Mouse (Mus musculus): ENCODE data around the gene Lce1j. TPM values are rescaled to one million over a fixed set of nuclear protein-coding genes. Genes with fewer than 3 reads are reported as not detected.

The Lce1j gene
- polyA plus RNA-seq (2012; rRNA removed), result not detected in 2 replicates

DNA sequence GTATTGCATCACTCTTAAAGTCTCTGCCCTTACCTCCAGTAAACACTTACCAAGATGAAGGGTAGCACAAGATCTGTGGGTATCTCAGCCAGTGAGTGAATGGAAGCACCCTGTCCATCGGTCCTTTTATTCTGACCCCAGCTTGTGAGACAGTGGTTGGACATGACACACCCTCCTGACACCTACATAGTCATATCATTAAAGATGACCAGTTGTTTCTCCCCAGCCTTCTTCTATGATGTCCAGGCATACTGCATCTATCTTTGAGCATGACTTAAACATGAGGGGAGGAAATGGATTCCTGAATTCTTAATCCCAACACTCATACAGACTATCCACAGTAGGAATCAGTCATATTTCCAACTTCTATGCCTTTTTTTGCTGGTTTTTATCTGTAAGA is at the start of gene Lce1j:
Gene Lce1j, minus strand, starts transcription at position 101 of the 400 bp plus-strand sequence.

GRCm38 (mm10) chr3:92827108-92827507 is 36.8 kb upstream of the Lce1j start, which contains the start of gene Kprp:
Kprp (minus strand) TSS chr3:92827247.

DNA sequence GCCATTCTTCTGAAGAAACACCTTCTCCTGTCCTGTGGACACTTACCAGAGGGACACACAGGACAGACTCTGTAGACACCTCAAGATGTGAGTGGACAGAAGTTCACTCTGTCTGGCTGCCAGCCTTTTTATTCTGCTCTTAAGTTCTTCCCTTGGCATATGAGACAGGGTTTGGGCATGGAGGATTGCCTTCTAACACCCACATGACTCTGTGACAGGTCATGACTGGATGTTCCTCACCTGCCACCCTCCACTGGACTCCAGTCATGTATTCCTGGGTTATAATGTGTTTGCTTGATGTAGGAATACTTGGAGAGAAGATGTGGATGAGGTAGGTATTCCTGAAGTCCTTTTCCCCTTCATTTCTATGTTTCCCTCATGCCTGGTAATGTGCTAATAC is 17.5 kb upstream of the Lce1j start, which contains the start of gene Lce1k:
Gene Lce1k, minus strand, starts transcription at position 101 of the 400 bp plus-strand sequence.

DNA sequence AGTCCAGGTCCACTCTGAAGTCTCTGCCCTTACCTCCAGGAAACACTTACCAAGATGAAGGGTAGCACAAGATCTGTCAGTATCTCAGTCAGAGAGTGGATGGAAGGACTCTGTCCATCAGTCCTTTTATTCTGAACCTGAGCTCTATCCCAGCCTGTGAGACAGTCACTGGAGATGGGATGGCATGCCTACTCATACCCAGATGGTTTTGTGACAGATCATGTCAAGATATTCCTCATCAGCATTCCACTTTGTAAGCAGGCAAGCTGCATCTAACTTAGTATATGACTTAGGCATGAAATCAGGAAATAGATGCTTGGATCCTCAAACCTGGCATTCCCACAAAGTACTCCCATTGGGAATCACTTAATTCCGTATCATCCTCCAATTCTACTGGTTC is 11.5 kb downstream of the Lce1j start, which contains the start of gene Lce1i:
Gene Lce1i, minus strand, starts transcription at position 101 of the 400 bp plus-strand sequence.

DNA sequence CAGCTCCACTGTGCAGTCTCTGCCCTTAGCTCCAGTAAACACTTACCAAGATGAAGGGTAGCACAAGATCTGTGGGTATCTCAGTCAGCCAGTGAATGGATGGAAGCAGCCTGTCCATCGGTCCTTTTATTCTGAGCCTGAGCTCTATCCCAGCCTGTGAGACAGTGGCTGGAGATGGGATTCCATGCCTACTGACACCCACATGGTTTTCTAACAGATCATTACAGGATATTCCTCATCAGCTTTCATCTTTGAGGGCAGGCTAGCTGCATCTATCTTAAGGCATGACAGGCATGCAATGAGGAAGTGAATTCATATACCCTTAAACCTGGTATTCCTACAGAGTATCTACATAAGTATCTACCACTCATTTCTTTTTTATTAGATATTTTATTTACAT is 25.3 kb downstream of the Lce1j start, which contains the start of gene Lce1h:
Gene Lce1h, minus strand, starts transcription at position 101 of the 400 bp plus-strand sequence.

DNA sequence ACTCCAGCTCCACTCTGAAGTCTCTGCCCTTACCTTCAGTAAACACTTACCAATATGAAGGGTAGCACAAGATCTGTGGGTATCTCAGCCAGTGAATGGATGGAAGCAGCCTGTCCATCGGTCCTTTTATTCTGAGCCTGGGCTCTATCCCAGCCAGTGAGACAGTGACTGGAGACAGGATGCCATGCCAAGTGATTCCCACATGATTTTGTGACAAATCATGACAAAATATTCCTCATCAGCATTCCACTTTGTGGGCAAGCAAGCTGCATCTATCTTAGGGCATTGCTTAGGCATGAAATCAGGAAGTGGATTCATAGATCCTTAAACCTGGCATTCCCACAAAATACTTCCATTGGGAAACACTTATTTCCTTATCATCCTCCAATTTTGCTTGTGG is 38.1 kb downstream of the Lce1j start, which contains the start of gene Lce1g:
Gene Lce1g, minus strand, starts transcription at position 101 of the 400 bp plus-strand sequence.

GRCm38 (mm10) chr3:92738996-92739395 is 51.3 kb downstream of the Lce1j start, which contains the start of gene Gm38119:
Gm38119 (minus strand) TSS chr3:92739096.

Other genes with a start within 250 kb of the Lce1j start
- gene Ivl, start 216.8 kb downstream of the Lce1j start, polyA plus RNA-seq (2012; rRNA removed), result not detected in 2 replicates
- gene Smcp, start 201.5 kb downstream of the Lce1j start, polyA plus RNA-seq (2012; rRNA removed), result not detected in 2 replicates
- not detected in 2 replicates for gene 2210017I01Rik, start 183.0 kb downstream of the Lce1j start, polyA plus RNA-seq (2012; rRNA removed)
- not detected in 2 replicates for gene Lce6a, start 168.9 kb downstream of the Lce1j start, polyA plus RNA-seq (2012; rRNA removed)
- gene Lce1a1, start 142.2 kb downstream of the Lce1j start, polyA plus RNA-seq (2012; rRNA removed), result not detected in 2 replicates
- gene Lce1b, start 133.6 kb downstream of the Lce1j start, polyA plus RNA-seq (2012; rRNA removed), result not detected in 2 replicates
- gene Lce1a2, start 120.2 kb downstream of the Lce1j start, polyA plus RNA-seq (2012; rRNA removed), result not detected in 2 replicates
- gene Lce1c, start 111.3 kb downstream of the Lce1j start, polyA plus RNA-seq (2012; rRNA removed), result not detected in 2 replicates
- not detected in 2 replicates for gene Lce1d, start 103.3 kb downstream of the Lce1j start, polyA plus RNA-seq (2012; rRNA removed)
- not detected in 2 replicates for gene Lce1e, start 81.4 kb downstream of the Lce1j start, polyA plus RNA-seq (2012; rRNA removed)
- gene Lce1f, start 70.2 kb downstream of the Lce1j start, polyA plus RNA-seq (2012; rRNA removed), result not detected in 2 replicates
- not detected in 2 replicates for gene Gm38119, start 51.4 kb downstream of the Lce1j start, polyA plus RNA-seq (2012; rRNA removed)
- not detected in 2 replicates for gene Lce1g, start 38.2 kb downstream of the Lce1j start, polyA plus RNA-seq (2012; rRNA removed)
- not detected in 2 replicates for gene Lce1h, start 25.4 kb downstream of the Lce1j start, polyA plus RNA-seq (2012; rRNA removed)
- not detected in 2 replicates for gene Lce1i, start 11.6 kb downstream of the Lce1j start, polyA plus RNA-seq (2012; rRNA removed)
- gene Lce1k, start 17.4 kb upstream of the Lce1j start, polyA plus RNA-seq (2012; rRNA removed), result not detected in 2 replicates
- not detected in 2 replicates for gene Kprp, start 36.7 kb upstream of the Lce1j start, polyA plus RNA-seq (2012; rRNA removed)
- not detected in 2 replicates for gene Lce1l, start 60.8 kb upstream of the Lce1j start, polyA plus RNA-seq (2012; rRNA removed)
- not detected in 2 replicates for gene 2310050C09Rik, start 79.7 kb upstream of the Lce1j start, polyA plus RNA-seq (2012; rRNA removed)
- gene Lce3a, start 135.7 kb upstream of the Lce1j start, polyA plus RNA-seq (2012; rRNA removed), result not detected in 2 replicates
- not detected in 2 replicates for gene Lce3b, start 142.5 kb upstream of the Lce1j start, polyA plus RNA-seq (2012; rRNA removed)
- gene Lce3c, start 154.0 kb upstream of the Lce1j start, polyA plus RNA-seq (2012; rRNA removed), result not detected in 2 replicates
- not detected in 2 replicates for gene Lce3d, start 166.9 kb upstream of the Lce1j start, polyA plus RNA-seq (2012; rRNA removed)
- not detected in 2 replicates for gene Lce3e, start 176.5 kb upstream of the Lce1j start, polyA plus RNA-seq (2012; rRNA removed)
- not detected in 2 replicates for gene Lce3f, start 201.7 kb upstream of the Lce1j start, polyA plus RNA-seq (2012; rRNA removed)
- 1.2 and 2.7 TPM in 2 replicates for gene Crct1, start 225.2 kb upstream of the Lce1j start, polyA plus RNA-seq (2012; rRNA removed)
- gene Lce1m, start 228.5 kb upstream of the Lce1j start, polyA plus RNA-seq (2012; rRNA removed), result not detected in 2 replicates